Mouse (Mus musculus) liver, embryonic 16.5 days (tissue): ENCODE measurements around the gene Cnpy3. TPM values are rescaled to one million over a fixed set of nuclear protein-coding genes. Genes with fewer than 3 reads are reported as not detected.
"Not testable (repeated sequence)": the region's sequence is repeated elsewhere in the genome, so short reads cannot be mapped to it uniquely, and the experiment has no call there.

ENCODE experiments used
- ATAC-seq: fragments of 200-750 bp; cut with Nextera tagmentation; 2 replicates; pipeline ENCODE4 v1.8.0; 2017; ENCODE audit warnings: low read depth, mild to moderate bottlenecking, moderate number of reproducible peaks, moderate library complexity
- H3K27ac ChIP-seq: fragments of 300-500 bp; sonication (generic); 2 replicates; pipeline ENCODE4 v1.5.1; 2014; ENCODE audit warnings: mild to moderate bottlenecking, low read length
- H3K27me3 ChIP-seq: fragments of 300-500 bp; sonication (generic); 2 replicates; pipeline ENCODE4 v1.6.1; 2014; ENCODE audit warnings: low read depth, low read length, mixed read lengths; ENCODE audit not compliant: control insufficient read depth, insufficient read depth
- H3K36me3 ChIP-seq: fragments of 300-500 bp; sonication (generic); 2 replicates; pipeline ENCODE4 v1.6.1; 2014; ENCODE audit warnings: mild to moderate bottlenecking; ENCODE audit not compliant: control insufficient read depth, insufficient read depth
- H3K4me1 ChIP-seq: fragments of 300-500 bp; sonication (generic); 2 replicates; pipeline ENCODE4 v1.6.1; 2014; ENCODE audit warnings: low read depth, low read length, mixed read lengths; ENCODE audit not compliant: control insufficient read depth
- H3K4me2 ChIP-seq: fragments of 300-500 bp; sonication (generic); 2 replicates; pipeline ENCODE4 v1.6.1; 2014; ENCODE audit warnings: low read depth, low read length, mixed read lengths
- H3K4me3 ChIP-seq: fragments of 300-500 bp; sonication (generic); 2 replicates; pipeline ENCODE4 v1.5.1; 2014; ENCODE audit warnings: low read depth, mild to moderate bottlenecking, low read length
- H3K9ac ChIP-seq: fragments of 300-500 bp; sonication (generic); 2 replicates; pipeline ENCODE4 v1.6.1; 2014; ENCODE audit warnings: low read depth, low read length
- H3K9me3 ChIP-seq: fragments of 300-500 bp; sonication (generic); replicated peaks from 2 replicates; pipeline ENCODE4 v1.6.1; 2016; ENCODE audit warnings: low read length; ENCODE audit not compliant: control insufficient read depth
- WGBS: fragments of 180-500 bp; shearing (Covaris S2); extraction: QIAGEN DNeasy Blood & Tissue Kit; methylation state at CpG from one replicate; pipeline ENCODE4 v1.1.7; 2014; ENCODE audit not compliant: insufficient replicate concordance; 5-methylcytosine and 5-hydroxymethylcytosine counted together
- polyA plus RNA-seq: library from polyadenylated mRNA; unstranded; fragments of >200 nt; fragmentation: Nextera tagmentation; extraction: Ambion mirVana; gene quantifications from 2 replicates; pipeline ENCODE4 v1.2.1, GENCODE M21; 2015

Cnpy3 gene
- polyA plus RNA-seq, 1 experiment from 2014 or later, result 24.7 TPM

- no peak overlapping the region; the same call in 1 of the 2 replicates for H3K27ac ChIP-seq
- H3K36me3 ChIP-seq, result peaks cover 11% of the 10 kb centered on the region
- H3K4me1 ChIP-seq, result peaks cover 24% of the 10 kb centered on the region
- H3K4me3 ChIP-seq, result peak overlapping the region; percentile 88
- peak overlapping the region; percentile 73 for H3K4me2 ChIP-seq
- peak overlapping the region; percentile 29; the same call in 1 of the 2 replicates for H3K9ac ChIP-seq
- 58% methylated on average over 17 of the region's 17 CpGs for WGBS
- ATAC-seq, result no peak
- H3K9me3 ChIP-seq, result no peaks in the 10 kb centered on the region
- no peaks in the 10 kb centered on the region for H3K27me3 ChIP-seq
Measured at GRCm38 (mm10) chr17:46771616-46772015, 19.6 kb upstream of the Cnpy3 start.

- H3K27me3 ChIP-seq, result no peaks in the 10 kb centered on the region
- H3K36me3 ChIP-seq, result peaks cover 5% of the 10 kb centered on the region
- H3K27ac ChIP-seq, result no peak overlapping the region
- no peak overlapping the region for H3K9ac ChIP-seq
- peaks cover 24% of the 10 kb centered on the region for H3K4me1 ChIP-seq
- H3K4me2 ChIP-seq, result no peak overlapping the region
- WGBS, result 79% methylated on average over 4 of the region's 4 CpGs
- H3K4me3 ChIP-seq, result no peak overlapping the region
- H3K9me3 ChIP-seq, result no peaks in the 10 kb centered on the region
- no peak for ATAC-seq
Measured at GRCm38 (mm10) chr17:46771025-46771424, 19.0 kb upstream of the Cnpy3 start.

- WGBS, result 80% methylated on average over 11 of the region's 11 CpGs
- H3K4me1 ChIP-seq, result peaks cover 24% of the 10 kb centered on the region
- no peaks in the 10 kb centered on the region for H3K9me3 ChIP-seq
- no peak overlapping the region for H3K9ac ChIP-seq
- H3K4me3 ChIP-seq, result no peak overlapping the region
- H3K36me3 ChIP-seq, result peaks cover under 1% of the 10 kb centered on the region
- ATAC-seq, result no peak
- no peak overlapping the region for H3K4me2 ChIP-seq
- H3K27me3 ChIP-seq, result no peaks in the 10 kb centered on the region
- no peak overlapping the region for H3K27ac ChIP-seq
Measured at GRCm38 (mm10) chr17:46770546-46770945, 18.5 kb upstream of the Cnpy3 start.

- ATAC-seq, result no peak
- WGBS, result 36% methylated on average over 8 of the region's 8 CpGs
- H3K36me3 ChIP-seq, result no peaks in the 10 kb centered on the region
Measured at GRCm38 (mm10) chr17:46767868-46768267, 15.9 kb upstream of the Cnpy3 start.

GRCm38 (mm10) chr17:46764916-46765315 is 12.9 kb upstream of the Cnpy3 start:
- H3K27ac ChIP-seq, H3K4me1 ChIP-seq, H3K4me3 ChIP-seq, H3K4me2 ChIP-seq, H3K9ac ChIP-seq, H3K36me3 ChIP-seq, H3K9me3 ChIP-seq, H3K27me3 ChIP-seq, ATAC-seq: not testable (repeated sequence)
- WGBS, result 53% methylated on average over 9 of the region's 9 CpGs

More at GRCm38 (mm10) chr17:46767868-46768267, 15.9 kb upstream of the Cnpy3 start:
- H3K4me3 ChIP-seq, result no peak overlapping the region
- H3K27ac ChIP-seq, result no peak overlapping the region
- H3K27me3 ChIP-seq, result no peaks in the 10 kb centered on the region
- peaks cover 12% of the 10 kb centered on the region for H3K4me1 ChIP-seq
- H3K9me3 ChIP-seq, result no peaks in the 10 kb centered on the region
- no peak overlapping the region for H3K4me2 ChIP-seq
- H3K9ac ChIP-seq, result no peak overlapping the region

- no peak for ATAC-seq
- Histone ChIP-seq H3K27ac (no peak within 1 kb of the TSS), H3K4me1 (peaks cover 3% of the 10 kb centered on the region), H3K9ac (no peak within 1 kb of the TSS), H3K27me3 (no peaks in the 10 kb centered on the region), H3K9me3 (no peaks in the 10 kb centered on the region), H3K4me3 (no peak within 1 kb of the TSS), H3K36me3 (no peaks in the 10 kb centered on the region), H3K4me2 (no peak within 1 kb of the TSS)
- WGBS, result 63% methylated on average over 2 of the region's 2 CpGs
Measured at GRCm38 (mm10) chr17:46763544-46763943, 11.5 kb upstream of the Cnpy3 start, which contains the start of gene Ptcra. Gene Ptcra, minus strand, starts transcription at chr17:46763712.

GRCm38 (mm10) chr17:46758753-46759152 is 6.7 kb upstream of the Cnpy3 start:
- Histone ChIP-seq H3K9me3 (no peaks in the 10 kb centered on the region), H3K4me2 (no peak overlapping the region), H3K36me3 (no peaks in the 10 kb centered on the region), H3K4me1 (no peaks in the 10 kb centered on the region), H3K4me3 (no peak overlapping the region), H3K27me3 (no peaks in the 10 kb centered on the region), H3K27ac (no peak overlapping the region), H3K9ac (no peak overlapping the region)
- ATAC-seq, result no peak
- WGBS, result 74% methylated on average over 12 of the region's 12 CpGs

- Histone ChIP-seq H3K4me2 (peak overlapping the region; percentile 88), H3K36me3 (peaks cover 2% of the 10 kb centered on the region; the same call in 1 of the 2 replicates), H3K4me1 (peaks cover 15% of the 10 kb centered on the region), H3K9me3 (no peaks in the 10 kb centered on the region), H3K27ac (peak overlapping the region; percentile 91), H3K9ac (peak overlapping the region; percentile 73), H3K4me3 (peak overlapping the region; percentile 77), H3K27me3 (no peaks in the 10 kb centered on the region)
- peak; percentile 2 for ATAC-seq
- WGBS, result 12% methylated on average over 16 of the region's 16 CpGs
Measured at GRCm38 (mm10) chr17:46751056-46751793, 789 bp downstream of the Cnpy3 start.

- Histone ChIP-seq H3K9me3 (no peaks in the 10 kb centered on the region), H3K27ac (peak overlapping the region; percentile 91; the same call in 1 of the 2 replicates), H3K4me2 (peak overlapping the region; percentile 88), H3K9ac (peak overlapping the region; percentile 73), H3K27me3 (no peaks in the 10 kb centered on the region), H3K4me3 (peak overlapping the region; percentile 77), H3K4me1 (peaks cover 15% of the 10 kb centered on the region), H3K36me3 (peaks cover 2% of the 10 kb centered on the region; the same call in 1 of the 2 replicates)
- WGBS, result 68% methylated on average over 4 of the region's 4 CpGs
- no peak for ATAC-seq
Measured at GRCm38 (mm10) chr17:46750580-46750979, 1.4 kb downstream of the Cnpy3 start.
